In the genomic region with DNA sequence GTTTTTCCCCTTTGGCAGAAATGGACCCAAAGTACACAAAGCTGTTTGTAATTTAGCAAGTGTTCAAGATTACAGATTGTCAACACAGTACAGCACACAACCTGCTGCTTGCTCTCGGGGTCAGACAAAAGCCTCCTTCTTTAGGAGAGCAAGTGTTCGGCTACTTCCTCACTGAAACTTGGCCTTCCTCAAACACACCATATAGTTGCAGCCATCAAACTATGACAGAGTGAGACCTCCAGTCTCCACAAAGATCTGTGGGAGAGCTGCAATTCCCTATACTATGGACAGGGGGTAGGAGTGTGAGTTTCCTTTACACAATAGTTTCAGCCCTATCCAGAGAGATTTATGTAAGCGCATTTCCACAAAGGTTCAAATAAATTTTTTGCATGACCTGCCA, we compare ENCODE assay signal across 24 mouse cellular contexts.
DNase-seq lines count a peak whose midpoint lies in the region; ATAC-seq and TF ChIP-seq lines count a peak whose summit lies in the region.
"Had no signal": no experiment of that assay in that cellular context is flagged by ENCODE, and none has a peak within 500 bp of the region (broad histone marks: within the 10 kb centered on the region; RNA-seq: fewer than 3 reads in every experiment).

No protein-coding gene starts in this region.

- TF ChIP-seq CTCF in E14TG2a.4 (conservative IDR thresholded peaks at IDR 0.05; ENCODE audit: low read length): no peak; the same call in 1 of the 2 replicates
- no peak for TF ChIP-seq CTCF in olfactory bulb, adult 2 months (IDR thresholded peaks at IDR 0.05; ENCODE audit: insufficient read depth, low read depth, low read length)

- no peak for DNase-seq in hindbrain, embryonic 10.5 days (ENCODE audit: low spot score)
- no peak for DNase-seq in adrenal gland, adult 2 months
- no peak for DNase-seq in heart, embryonic 10.5 days (ENCODE audit: low spot score)
- DNase-seq: adrenal gland, adult 8-10 months; adrenal gland, postnatal 25 days; B cell, adult 2 months; cerebellum, postnatal 14 days; forebrain, postnatal 0 days; gastrocnemius, adult 2 months; gastrocnemius, postnatal 14 days; heart, adult 18-20 months had no signal

- H3K4me1 ChIP-seq in hindbrain, embryonic 10.5 days (replicated peaks): peaks cover 44% of the 10 kb centered on the region
- H3K4me1 ChIP-seq in hindbrain, embryonic 13.5 days (replicated peaks): peaks cover 25% of the 10 kb centered on the region
- H3K4me1 ChIP-seq in E14TG2a.4 (replicated peaks; ENCODE audit: low read depth, low read length): peaks cover 95% of the 10 kb centered on the region
- H3K4me1 ChIP-seq in olfactory bulb, adult 2 months (ENCODE audit: control insufficient read depth, insufficient read depth, low read length): peaks cover 27% of the 10 kb centered on the region
- H3K4me1 ChIP-seq in heart, embryonic 10.5 days: peaks cover 35% of the 10 kb centered on the region

- H3K4me3 ChIP-seq in hindbrain, embryonic 10.5 days: no peak overlapping the region
- H3K4me3 ChIP-seq in hindbrain, embryonic 13.5 days: no peak overlapping the region
- H3K4me3 ChIP-seq in E14TG2a.4 (replicated peaks; ENCODE audit: low read length): peak overlapping the region; percentile 58; the same call in 1 of the 2 replicates
- no peak overlapping the region for H3K4me3 ChIP-seq in olfactory bulb, adult 2 months (ENCODE audit: insufficient read depth, low read depth, low read length)
- H3K4me3 ChIP-seq in heart, embryonic 10.5 days: no peak overlapping the region
- H3K4me3 ChIP-seq: embryonic facial prominence, embryonic 12.5 days; embryonic facial prominence, embryonic 15.5 days; gastrocnemius, adult 2 months had no signal

- H3K27ac ChIP-seq in hindbrain, embryonic 10.5 days: peak overlapping the region; percentile 64
- H3K27ac ChIP-seq in hindbrain, embryonic 13.5 days: no peak overlapping the region
- 0 out of 2 replicates have a peak overlapping the region, but pooled peaks have one; percentile 3 for H3K27ac ChIP-seq in olfactory bulb, adult 2 months (ENCODE audit: insufficient read depth, low read depth, low read length)
- H3K27ac ChIP-seq in heart, embryonic 10.5 days: no peak overlapping the region
- H3K27ac ChIP-seq: embryonic facial prominence, embryonic 12.5 days; embryonic facial prominence, embryonic 15.5 days; gastrocnemius, adult 2 months; hindbrain, embryonic 14.5 days; hindbrain, postnatal 0 days had no signal

- WGBS in hindbrain, embryonic 10.5 days: 71% methylated on average over 3 of the region's 3 CpGs
- 68% methylated on average over 3 of the region's 3 CpGs for WGBS in hindbrain, embryonic 13.5 days
- WGBS in olfactory bulb, adult 2 months: 60% methylated on average over 3 of the region's 3 CpGs
- 77% methylated on average over 3 of the region's 3 CpGs for WGBS in heart, embryonic 10.5 days

- peaks cover 3% of the 10 kb centered on the region; the same call in 1 of the 2 replicates for H3K27me3 ChIP-seq in hindbrain, embryonic 10.5 days (ENCODE audit: insufficient read depth, poor library complexity, severe bottlenecking)
- H3K27me3 ChIP-seq in hindbrain, embryonic 13.5 days: no peaks in the 10 kb centered on the region
- H3K27me3 ChIP-seq in E14TG2a.4 (ENCODE audit: insufficient read depth, low read length): peaks cover 4% of the 10 kb centered on the region
- no peaks in the 10 kb centered on the region for H3K27me3 ChIP-seq in heart, embryonic 10.5 days (ENCODE audit: insufficient read depth, poor library complexity, severe bottlenecking)
- H3K27me3 ChIP-seq: CH12.LX; embryonic facial prominence, embryonic 12.5 days; embryonic facial prominence, embryonic 15.5 days had no signal

- TF ChIP-seq POLR2A in olfactory bulb, adult 2 months (IDR thresholded peaks at IDR 0.05; ENCODE audit: insufficient read depth, low read depth, low read length): no peak

- H3K4me2 ChIP-seq in hindbrain, embryonic 13.5 days: no peak overlapping the region
- H3K4me2 ChIP-seq: embryonic facial prominence, embryonic 12.5 days; embryonic facial prominence, embryonic 15.5 days; heart, embryonic 11.5 days; hindbrain, embryonic 14.5 days had no signal

- no peaks in the 10 kb centered on the region; the same call in 1 of the 2 replicates for H3K9me3 ChIP-seq in hindbrain, embryonic 10.5 days
- H3K9me3 ChIP-seq in hindbrain, embryonic 13.5 days: no peaks in the 10 kb centered on the region
- no peaks in the 10 kb centered on the region for H3K9me3 ChIP-seq in E14TG2a.4 (ENCODE audit: low read length)
- H3K9me3 ChIP-seq in heart, embryonic 10.5 days: no peaks in the 10 kb centered on the region
- H3K9me3 ChIP-seq: embryonic facial prominence, embryonic 12.5 days; embryonic facial prominence, embryonic 15.5 days had no signal

- H3K9ac ChIP-seq in hindbrain, embryonic 13.5 days: no peak overlapping the region
- H3K9ac ChIP-seq: embryonic facial prominence, embryonic 12.5 days; embryonic facial prominence, embryonic 15.5 days; forebrain, postnatal 0 days; hindbrain, embryonic 14.5 days had no signal

- no peak for ATAC-seq in hindbrain, embryonic 13.5 days (ENCODE audit: low FRiP score)
- peak; percentile 83 for ATAC-seq in granulocyte monocyte progenitor cell, adult 5-6 weeks (replicated peaks; ENCODE audit: poor library complexity, severe bottlenecking)
- ATAC-seq: forebrain, embryonic 14.5 days; forebrain, postnatal 0 days; hindbrain, postnatal 0 days; inflammation-experienced regulatory T-cells, adult 6 months; intestine, embryonic 16.5 days had no signal

- H3K36me3 ChIP-seq in hindbrain, embryonic 10.5 days: peaks cover 31% of the 10 kb centered on the region
- H3K36me3 ChIP-seq in hindbrain, embryonic 13.5 days: peaks cover 18% of the 10 kb centered on the region
- peaks cover 7% of the 10 kb centered on the region for H3K36me3 ChIP-seq in E14TG2a.4 (ENCODE audit: insufficient read depth, low read length)
- peaks cover 23% of the 10 kb centered on the region for H3K36me3 ChIP-seq in heart, embryonic 10.5 days

Comparison
In these comparisons a context has a peak if more than half of its experiments do, and no peak if none do; other contexts are left out.
1. H3K27ac ChIP-seq: peak in hindbrain, embryonic 10.5 days (single experiment) and olfactory bulb, adult 2 months (single experiment); none in hindbrain, embryonic 13.5 days (single experiment) and heart, embryonic 10.5 days (single experiment).